Mouse (Mus musculus) layer of hippocampus, postnatal 25 days (tissue): ENCODE data around the gene Erg. TPM values are rescaled to one million over a fixed set of nuclear protein-coding genes. Genes with fewer than 3 reads are reported as not detected.

Experiments
- DNase-seq, 2 experiments: peaks; one replicate each; pipeline ENCODE4 v3.0.0; 2022; ENCODE audit warnings: mixed read lengths in 2 of 2, low spot score in 1 of 2; ENCODE audit errors: extremely low spot score in 1 of 2
- total RNA-seq, 2 experiments: library from RNA; stranded (reverse); gene quantifications; 2 replicates each; pipeline ENCODE4 v1.2.3; 2021

Gene Erg
- total RNA-seq, 2 experiments from 2014 or later: 4.4 to 5.0 TPM

DNA sequence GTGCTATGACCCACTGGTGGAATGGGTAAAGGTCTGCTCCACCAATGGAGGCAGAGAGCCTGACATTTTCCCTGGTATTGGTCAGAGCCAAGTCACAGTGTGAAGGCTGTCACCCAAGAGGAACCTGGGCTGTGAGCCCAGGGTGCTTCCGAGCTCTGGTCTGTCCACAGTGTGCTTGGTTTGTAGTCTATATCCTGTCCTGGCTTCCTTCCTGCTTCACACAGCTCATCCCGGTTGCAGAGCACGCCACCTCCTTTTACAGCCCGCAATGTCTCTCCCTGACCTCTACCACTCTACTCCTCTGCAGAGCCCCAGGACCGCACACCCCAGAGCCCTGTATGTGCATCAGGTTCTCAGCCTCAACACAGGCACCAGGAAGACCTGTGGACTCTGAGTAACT, 182.9 kb downstream of the Erg start:
- no peak for DNase-seq

- no peak for DNase-seq
Measured at GRCm38 (mm10) chr16:95401869-95402268, 184.5 kb downstream of the Erg start.

GRCm38 (mm10) chr16:95398761-95399343, 187.5 kb downstream of the Erg start:
- no peak for DNase-seq

- DNase-seq: no peak
Measured at GRCm38 (mm10) chr16:95390787-95391186, 195.6 kb downstream of the Erg start.

DNA sequence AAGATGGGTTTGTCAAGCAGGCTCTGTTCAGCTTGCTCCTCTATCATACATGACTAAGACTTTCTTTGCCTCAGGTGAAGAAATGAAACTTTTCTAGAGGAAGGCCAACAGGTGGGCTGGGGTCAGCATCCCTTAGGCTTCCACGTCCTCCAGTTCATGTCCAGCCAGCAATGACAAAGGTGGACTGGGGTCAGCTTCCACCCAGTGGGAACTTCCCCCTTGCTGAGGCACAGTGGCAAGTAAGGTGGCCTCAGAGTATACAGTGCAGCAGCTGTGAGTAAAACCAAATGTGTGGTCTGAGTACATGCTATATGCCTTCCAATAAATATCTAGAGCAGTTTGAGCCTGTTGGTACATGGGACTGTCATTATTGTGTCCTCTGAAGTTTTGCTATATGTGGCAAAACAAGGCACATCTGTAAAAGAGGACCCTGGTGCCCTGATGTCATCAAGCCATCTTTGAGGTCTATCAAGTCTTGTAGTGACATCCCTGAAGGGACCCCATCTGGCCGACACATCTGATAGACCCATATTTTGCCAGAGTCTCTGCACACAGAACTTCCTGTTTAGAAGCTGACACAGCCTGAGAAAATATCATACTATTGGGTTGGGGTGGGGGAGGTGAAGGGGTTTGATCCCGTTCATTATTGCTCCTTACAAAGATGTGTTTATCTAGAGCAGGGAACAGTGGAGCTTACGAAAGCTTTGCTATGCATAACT, 197.4 kb downstream of the Erg start:
- no peak for DNase-seq

GRCm38 (mm10) chr16:95388292-95388691, 198.1 kb downstream of the Erg start:
- no peak for DNase-seq

GRCm38 (mm10) chr16:95387008-95387407, 199.4 kb downstream of the Erg start:
- DNase-seq: no peak

DNA sequence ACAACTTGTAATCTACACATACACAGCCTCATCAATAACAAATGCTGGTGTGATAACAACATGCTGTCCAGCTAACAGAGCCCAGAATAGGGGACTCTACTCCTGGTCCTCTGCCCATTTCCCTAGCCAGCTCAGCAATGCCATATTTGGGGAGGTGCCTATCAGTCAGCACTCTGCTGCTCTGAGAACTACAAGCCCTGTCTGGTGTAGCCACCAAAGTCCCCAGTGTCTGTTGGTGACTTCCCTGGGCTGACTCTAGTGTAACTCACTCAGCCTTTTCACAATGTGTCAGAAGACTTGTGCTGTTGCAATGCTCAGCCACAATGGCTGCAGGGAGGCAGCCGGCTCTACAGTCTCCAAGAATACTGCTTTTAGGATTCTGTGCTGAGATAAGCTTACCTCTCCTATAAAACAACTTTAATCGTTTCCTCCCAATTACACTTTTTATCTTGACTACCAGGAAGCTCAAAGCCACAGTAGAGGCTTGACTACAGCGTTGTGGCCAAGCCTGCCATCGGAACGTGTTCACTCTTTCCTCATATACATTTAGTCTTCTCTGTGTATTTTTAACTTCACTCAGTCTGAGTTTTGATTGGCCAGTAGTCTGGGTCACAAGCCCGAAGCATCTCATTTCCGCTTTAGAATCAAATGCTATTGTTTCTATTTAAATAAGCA, 201.0 kb downstream of the Erg start:
- no peak for DNase-seq

DNA sequence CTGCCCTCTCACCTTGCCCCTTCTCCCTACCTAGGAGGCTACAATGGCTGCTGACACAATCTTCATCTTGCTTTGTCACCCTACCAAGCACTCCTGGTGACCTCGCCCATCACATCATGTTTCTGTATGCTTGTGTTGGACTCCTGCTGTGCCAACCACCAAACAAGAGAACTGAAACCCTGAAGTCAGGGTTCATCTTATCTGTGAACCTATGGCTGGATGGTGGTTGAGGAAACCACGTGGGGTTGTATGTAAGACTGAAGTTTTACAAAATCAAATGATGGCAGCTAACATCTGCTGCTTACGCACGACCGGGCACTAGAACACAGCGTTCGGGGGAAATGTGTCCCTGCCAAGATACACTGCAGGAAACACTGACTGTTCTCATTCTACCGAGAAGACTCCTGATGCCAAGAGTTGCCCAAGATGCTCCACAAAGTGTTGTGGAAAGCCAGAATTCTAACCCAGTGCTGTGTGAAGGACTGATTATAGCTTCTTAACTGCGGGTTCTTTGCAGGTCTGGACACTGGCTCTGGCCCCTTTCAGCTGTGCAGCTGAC, 201.7 kb downstream of the Erg start:
- no peak for DNase-seq

DNA sequence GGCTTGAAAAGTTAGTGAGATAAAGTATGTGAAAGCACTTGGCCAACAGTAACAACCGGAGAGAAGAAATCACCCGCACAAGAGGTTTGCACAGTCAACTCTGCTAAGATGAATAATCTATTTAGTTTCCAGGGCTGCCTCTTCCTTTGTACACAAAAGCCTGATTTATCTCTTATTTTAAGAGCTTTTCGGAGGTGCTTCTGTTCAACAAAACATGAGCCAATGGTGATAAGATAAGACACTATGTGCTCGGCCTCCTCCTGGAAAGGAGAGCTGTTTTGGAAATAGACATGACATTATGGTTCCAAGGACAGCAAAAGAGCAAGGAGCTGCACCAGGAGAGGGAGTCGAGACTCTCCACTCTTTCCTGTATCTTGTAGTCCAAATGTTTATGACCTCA, 204.1 kb downstream of the Erg start:
- no peak for DNase-seq

DNA sequence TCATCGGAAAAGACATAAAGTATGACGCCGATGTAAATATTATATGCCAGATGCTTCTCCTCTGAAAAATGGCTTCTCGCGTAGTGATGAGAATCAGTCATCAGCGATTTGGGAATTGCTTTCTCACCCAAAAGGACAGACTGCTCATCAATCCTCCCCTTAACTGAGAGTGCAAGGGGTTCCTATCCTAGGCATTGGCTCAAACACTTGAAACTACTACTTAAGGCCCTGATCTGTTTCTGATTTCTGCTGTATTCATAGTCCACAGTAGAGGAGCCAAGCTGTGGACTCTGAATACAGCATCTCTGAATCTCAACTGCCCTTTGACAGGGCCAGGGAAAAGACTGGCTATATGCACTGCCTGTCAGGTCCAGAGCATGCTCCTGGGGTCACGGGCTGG, 209.6 kb downstream of the Erg start:
- DNase-seq: no peak

DNA sequence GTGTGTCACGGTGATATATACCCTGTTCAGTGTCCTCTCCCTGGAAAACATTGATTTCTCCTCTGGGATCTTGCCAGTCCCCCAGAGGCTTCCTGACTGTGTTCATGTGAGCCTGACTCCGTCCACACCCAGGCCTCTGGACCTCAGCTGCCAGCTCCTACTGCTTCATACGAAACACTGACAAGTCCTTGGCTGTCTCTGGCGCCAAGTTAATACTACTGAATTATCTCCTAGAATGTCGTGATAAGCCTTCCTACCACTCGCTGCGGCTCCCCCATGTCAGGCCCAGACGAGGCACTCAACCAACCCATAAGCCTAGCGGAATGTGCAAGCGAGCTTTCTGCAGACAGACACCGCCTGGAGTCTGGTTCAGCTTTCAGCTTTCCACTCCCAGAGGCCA, 210.0 kb downstream of the Erg start:
- no peak for DNase-seq

DNA sequence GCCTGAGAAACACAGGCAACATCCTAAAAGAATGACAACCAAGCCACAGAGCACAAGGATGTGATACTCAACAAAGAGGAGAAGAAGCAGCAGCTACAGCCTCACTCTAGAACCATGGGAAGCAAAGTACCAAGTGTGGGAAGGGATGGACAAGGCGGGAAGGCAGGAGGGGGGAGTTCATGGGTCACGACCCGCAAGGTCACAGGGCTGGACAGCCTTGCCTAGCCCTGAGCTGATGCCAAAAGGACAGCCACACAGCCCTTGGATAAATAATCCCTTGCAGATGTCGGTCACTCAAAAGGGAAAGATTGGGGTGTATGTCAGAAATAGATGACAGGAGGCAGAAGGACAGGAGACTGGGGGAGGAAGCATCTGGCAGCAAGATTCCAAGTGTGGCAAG, 211.7 kb downstream of the Erg start:
- DNase-seq: no peak

DNA sequence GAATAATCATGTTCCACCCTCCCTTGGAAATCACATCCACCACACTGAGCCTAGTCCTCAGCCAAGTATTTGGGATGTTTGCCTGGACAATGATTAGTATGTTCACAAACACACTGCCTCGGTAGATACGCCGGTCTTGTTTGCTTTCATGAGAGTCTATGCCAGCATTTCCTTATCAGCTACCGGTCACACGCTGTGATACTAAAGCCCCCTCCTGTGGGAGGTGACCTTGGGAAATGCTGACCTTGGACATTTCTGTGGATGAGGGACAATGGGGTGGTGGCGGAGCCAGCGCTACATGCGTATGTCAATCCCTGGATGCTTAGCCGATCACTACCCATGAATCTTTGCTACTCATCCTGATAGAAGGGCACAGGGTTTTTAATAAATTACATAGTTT, 213.4 kb downstream of the Erg start:
- no peak for DNase-seq

DNA sequence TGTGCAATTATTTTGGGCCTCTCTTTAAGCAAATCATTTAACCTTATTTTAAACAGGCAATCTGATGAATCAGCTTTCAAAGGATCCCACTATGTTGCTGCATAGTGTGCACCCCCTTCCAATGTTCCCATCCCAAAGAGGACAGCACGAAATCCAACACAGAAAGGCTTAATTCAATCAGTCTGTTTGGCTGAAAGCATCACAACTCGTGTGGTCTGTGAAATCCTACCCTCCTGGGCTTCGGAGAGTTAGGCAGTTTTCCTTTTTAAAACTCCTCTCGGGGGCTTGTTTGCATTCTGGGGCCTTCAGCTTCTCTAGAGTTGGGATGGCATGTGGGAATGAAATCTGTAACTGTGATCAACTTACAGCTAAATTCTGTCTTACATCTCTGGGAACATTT, 214.7 kb downstream of the Erg start:
- no peak for DNase-seq

DNA sequence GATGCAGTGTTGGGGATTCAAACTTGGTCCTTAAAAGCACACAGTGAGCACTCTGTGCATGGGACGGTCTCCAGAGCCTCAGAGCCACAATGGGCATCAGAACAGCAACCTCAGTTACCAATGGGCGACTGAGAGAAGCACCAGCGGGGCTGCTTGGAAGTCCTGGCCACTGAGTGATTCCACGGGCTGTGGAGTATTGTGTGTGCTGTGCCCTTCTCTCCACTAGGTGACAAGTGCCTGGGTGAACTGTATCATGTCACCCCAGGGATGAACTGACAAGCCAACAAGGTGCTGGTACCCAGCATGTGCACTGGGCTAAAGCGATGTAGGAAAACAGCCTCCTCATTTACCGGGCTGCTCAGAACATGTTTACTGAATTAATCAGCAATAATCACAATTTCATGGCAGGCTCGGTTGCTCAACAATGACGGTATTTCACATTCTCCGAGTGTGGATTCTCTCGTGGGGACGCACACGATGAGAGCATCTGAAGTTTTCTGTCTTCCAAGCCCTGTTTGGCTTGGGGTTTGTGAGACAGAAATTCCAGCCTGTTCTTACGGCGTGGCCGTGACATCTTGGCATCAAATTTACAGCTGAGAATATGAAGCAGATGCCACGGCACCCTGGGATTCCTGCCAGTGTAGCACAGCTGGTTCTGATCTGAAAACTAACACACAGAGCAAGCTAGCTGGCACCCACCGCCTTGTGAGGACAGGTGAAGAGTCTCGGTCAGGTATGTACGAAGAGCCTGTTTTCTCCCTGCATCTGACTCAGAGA, 219.2 kb downstream of the Erg start:
- no peak for DNase-seq

- DNase-seq: no peak
Measured at GRCm38 (mm10) chr16:95365214-95365613, 221.2 kb downstream of the Erg start.

DNA sequence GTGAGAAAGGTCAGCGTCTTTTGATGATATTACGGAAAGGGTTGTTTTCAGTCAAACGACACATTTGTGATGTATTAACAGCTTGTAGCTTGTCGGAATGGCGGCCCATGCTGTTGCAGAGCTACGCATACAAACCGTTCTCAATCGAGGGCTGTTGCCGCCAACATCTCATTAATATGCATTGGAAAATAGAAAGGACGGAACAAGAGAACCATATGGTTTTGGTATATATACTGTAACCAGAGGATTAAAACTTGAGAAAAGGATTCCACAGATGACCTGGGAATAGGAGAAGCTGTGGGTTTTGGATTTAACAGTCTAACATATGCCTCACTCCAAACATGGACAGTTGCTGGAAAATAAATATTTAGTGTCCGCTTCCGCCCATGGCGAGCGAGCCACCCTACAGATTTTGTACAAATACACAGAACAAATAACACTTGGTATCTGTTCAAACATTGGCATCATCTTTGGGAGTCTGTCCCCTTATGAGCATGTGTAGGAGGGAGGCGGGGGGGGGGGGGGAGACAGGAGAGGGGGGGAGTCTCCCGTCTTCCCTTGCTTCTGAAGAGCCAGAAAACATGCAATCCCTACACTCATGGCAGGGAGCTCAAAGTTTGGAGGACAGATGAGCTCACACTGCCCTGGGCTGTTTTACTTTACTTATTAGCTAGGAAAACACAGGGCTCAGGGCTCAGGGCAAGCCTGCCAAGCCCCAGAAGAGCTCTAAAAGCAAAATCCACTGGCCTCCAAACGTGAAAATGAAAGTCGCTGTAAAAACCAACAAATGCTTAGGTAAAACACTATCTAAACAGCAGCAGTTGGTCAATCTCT, 222.5 kb downstream of the Erg start:
- no peak for DNase-seq

DNA sequence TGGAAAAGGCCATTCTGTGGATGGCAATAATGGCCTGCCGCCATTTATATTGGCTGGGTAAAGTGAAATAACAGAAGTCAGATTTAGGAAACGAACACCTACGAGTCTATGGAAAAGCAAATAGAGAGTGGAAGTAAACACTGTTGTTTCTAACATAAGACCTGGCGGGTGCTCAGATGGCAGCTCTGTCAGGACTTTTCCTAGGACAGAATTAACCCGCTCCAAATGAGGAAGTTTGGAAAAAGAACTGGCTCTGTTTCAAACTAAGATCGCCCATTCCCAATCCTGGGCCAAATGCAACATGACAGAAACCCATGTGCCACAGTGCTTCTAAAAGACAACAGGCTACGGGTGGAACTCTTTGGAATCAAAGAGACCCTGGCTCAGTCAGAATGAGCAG, 224.4 kb downstream of the Erg start:
- DNase-seq: no peak

DNA sequence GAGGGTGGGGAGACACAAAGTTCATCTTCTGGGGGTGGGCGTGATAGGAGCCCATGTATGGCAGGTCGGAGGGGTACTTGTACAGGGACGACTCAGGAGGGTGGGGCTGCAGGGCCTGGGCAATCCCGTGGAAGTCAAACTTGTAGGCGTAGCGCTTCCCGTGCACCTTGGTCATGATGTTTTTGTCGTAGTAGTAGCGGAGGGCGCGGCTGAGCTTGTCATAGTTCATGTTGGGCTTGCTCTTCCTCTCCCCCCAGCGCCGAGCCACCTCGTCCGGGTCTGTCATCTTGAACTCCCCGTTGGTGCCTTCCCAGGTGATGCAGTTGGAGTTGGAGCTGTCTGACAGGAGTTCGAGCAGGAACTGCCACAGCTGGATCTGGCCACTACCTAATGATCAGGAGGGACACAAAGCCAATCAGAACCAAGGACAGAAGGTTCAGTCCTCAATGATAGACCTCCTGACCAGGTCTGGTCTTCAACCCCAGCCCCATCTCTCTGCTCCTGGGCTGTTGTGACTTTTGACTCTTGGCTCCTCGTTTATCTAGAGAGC, 225.4 kb downstream of the Erg start:
- DNase-seq: no peak
